Mouse (Mus musculus): ENCODE results near the gene 1700003E16Rik.

GRCm38 (mm10) chr6:83166243-83166630 lies 10.0 kb downstream of the 1700003E16Rik start:
- TF ChIP-seq CTCF (IDR thresholded peaks at IDR 0.05; ENCODE audit: insufficient read depth, low read depth, low read length), result no peak
- no peak for TF ChIP-seq POLR2A (IDR thresholded peaks at IDR 0.05; ENCODE audit: insufficient read depth, low read depth, low read length)

Measured in olfactory bulb, adult 2 months (tissue).